Mouse (Mus musculus): ENCODE measurements around the gene Zmat5.

DNA sequence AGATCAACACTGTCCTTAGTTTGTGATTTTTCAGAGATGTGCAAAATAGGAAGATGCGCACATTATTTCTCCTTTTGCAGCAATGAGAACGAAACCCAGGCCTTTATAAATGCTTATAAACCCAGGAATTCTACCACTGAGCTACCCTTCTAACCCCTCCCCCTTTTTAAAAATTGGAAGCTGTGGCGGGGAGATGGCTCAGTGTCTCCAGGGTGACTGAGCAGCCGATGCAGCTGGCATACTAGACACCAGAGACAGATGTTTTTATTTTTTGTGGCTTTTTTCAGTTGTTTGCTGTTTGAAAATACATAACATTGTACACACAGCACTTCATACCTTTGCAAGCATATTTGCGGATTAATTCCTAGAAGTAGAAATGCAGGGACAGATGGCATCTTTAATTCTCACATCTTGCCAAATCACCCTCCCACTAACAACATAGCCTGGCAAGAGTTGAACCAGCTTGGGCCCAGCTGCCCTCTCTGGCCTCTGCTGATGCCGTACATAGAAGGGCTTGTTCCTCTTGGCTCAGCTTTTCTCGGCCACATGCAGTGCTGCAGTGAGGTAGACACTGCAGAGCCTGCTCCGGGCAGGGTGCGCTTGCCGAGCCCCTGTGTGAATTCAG is 42.5 kb upstream of the Zmat5 start:
- TF ChIP-seq ZNF384 (IDR thresholded peaks at IDR 0.05; ENCODE audit: low read depth, low read length) (no peak), ZC3H11A (IDR thresholded peaks at IDR 0.05; ENCODE audit: borderline replicate concordance, low read depth, low read length) (no peak)
